Mouse (Mus musculus) lung, adult 2 months (tissue): Measurements from ENCODE around the gene Hadh.

Experiments
- CTCF ChIP-seq: fragments of 200-500 bp; IDR thresholded peaks from 2 replicates; pipeline ENCODE4 v1.5.1; 2011; ENCODE audit warnings: mild to moderate bottlenecking, low read length, control low read depth; ENCODE audit not compliant: insufficient read depth
- POLR2A ChIP-seq: fragments of 200-500 bp; IDR thresholded peaks from 2 replicates; pipeline ENCODE4 v1.6.1; 2011; ENCODE audit warnings: low read depth, mild to moderate bottlenecking, control low read depth, low read length, borderline replicate concordance; ENCODE audit errors: extremely low read depth

GRCm38 (mm10) chr3:131294503-131294902 is 22.6 kb upstream of the Hadh start:
- no peak for TF ChIP-seq CTCF
- TF ChIP-seq POLR2A = no peak
